Mouse (Mus musculus) splenic B cell, adult 2 months (primary cell): Measurements from ENCODE around the gene Nkd1.

Experiments used
- DNase-seq: peaks from one replicate; pipeline ENCODE4 v3.0.0-alpha.2; 2011; ENCODE audit warnings: low read depth, low spot score
- H3K27me3 ChIP-seq: 2 replicates; pipeline ENCODE4 v1.6.1; 2012; ENCODE audit warnings: mild to moderate bottlenecking, low read length, moderate library complexity, mixed read lengths; ENCODE audit not compliant: control insufficient read depth, poor library complexity, insufficient read depth, severe bottlenecking
- H3K36me3 ChIP-seq: 2 replicates; pipeline ENCODE4 v1.6.1; 2012; ENCODE audit warnings: mild to moderate bottlenecking, low read length, moderate library complexity, mixed read lengths; ENCODE audit not compliant: control insufficient read depth, poor library complexity, insufficient read depth, severe bottlenecking

The Nkd1 gene

DNA sequence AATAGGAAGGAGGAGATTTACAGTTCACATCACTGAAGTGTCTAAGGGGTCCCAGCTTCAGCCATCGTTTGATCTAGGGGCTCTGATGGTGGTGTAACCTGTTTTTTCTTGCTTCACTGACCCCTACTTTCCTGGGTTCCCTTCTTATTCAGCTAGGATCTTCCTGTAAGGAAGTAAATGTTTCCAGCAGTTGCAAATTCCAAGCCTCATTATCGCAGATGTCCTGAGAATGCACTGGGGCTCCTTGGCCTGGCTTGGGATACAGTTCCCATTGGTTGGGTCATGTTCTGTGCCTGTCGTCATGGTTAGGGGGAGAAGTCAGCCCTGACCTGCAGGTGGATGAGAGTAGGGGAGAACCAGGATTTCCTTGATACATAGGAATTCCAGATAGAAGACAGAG, 40.2 kb downstream of the Nkd1 start:
- Histone ChIP-seq H3K36me3 (no peaks in the 10 kb centered on the region), H3K27me3 (no peaks in the 10 kb centered on the region)

GRCm38 (mm10) chr8:88564256-88564903, 43.2 kb downstream of the Nkd1 start:
- Histone ChIP-seq H3K27me3 (no peaks in the 10 kb centered on the region), H3K36me3 (no peaks in the 10 kb centered on the region)
- no peak for DNase-seq

More for the DNA sequence above, 40.2 kb downstream of the Nkd1 start:
- no peak for DNase-seq

DNA sequence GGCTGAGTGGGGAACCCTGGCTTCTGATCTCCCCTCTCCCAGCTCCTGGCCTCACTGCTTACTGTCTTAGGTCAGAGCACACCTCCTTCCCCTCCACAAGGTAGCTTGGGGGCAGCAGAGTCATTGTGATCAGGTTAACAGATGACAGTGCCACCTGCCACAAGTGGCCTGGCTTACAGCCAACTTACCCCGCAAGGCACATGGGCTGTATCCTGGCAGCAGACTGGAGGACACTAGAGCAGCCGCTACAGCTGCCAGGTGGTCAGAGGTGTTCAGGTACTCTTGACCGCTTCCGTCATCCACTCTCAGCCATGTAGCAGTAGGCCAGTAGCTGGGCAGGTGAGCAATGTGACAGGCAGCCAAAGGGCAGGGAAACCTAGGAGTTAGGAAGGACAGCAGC, 45.0 kb downstream of the Nkd1 start:
- DNase-seq = peak; percentile 77
- Histone ChIP-seq H3K27me3 (no peaks in the 10 kb centered on the region), H3K36me3 (no peaks in the 10 kb centered on the region)

DNA sequence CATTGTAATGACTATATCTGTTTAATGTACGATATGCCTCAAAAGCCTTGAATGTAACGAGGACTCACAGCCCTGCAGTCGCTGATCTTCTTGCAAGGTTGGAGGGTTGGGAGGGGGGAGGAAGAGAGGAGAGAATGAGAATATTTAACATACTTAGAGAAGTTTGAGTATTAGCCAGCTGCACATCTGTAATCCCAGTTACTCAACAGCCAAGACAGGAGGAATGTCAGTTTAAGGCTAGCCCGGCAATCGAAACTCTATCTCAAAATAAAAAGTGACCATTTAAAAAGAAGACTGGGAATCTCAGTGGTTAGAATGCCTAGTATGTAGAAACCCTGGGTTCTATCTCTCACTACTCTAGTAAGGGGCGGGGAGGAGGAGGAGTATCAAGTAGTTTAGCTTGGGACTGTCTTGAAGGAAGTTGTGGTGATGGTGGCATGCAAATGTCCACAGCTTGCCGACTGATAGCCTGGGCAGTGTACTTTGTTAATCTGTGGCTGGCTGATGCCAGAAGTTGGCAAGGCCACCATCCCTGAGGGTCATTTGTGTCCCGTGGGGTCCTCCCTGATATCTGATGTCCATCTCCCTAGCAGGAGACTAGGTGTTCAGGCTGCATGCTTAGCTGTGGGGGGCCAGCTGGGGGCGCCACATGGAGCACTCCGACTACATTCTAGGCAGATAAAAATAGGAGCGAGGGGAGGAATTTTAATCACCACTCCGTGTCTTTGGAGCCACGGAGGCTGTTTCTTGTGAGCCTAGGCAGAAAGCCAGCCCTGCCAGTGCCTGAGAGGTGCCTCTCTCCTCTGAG, 46.4 kb downstream of the Nkd1 start:
- Histone ChIP-seq H3K36me3 (no peaks in the 10 kb centered on the region), H3K27me3 (no peaks in the 10 kb centered on the region)
- peak; percentile 66 for DNase-seq

DNA sequence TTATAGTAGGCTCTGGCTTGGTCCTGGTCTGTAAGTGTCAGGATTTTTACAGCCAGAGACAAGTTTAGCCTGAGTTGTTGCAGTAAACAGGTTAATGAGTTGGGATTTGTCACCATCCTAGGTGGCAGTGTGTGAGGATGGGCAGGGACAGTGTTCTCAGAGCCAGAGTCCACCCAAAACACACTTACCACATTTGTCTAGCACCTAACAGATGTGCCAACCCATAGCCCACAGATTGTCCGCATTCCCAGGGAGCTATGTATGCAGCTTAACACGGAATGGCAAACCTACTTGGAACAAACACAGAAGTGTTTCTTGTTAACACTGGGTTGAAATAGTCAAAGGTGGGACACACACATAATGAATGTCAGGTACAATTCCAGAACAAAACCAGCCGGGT, 47.1 kb downstream of the Nkd1 start:
- Histone ChIP-seq H3K36me3 (no peaks in the 10 kb centered on the region), H3K27me3 (no peaks in the 10 kb centered on the region)
- no peak for DNase-seq

GRCm38 (mm10) chr8:88569366-88569765, 48.2 kb downstream of the Nkd1 start:
- no peak for DNase-seq
- Histone ChIP-seq H3K27me3 (no peaks in the 10 kb centered on the region), H3K36me3 (no peaks in the 10 kb centered on the region)

- Histone ChIP-seq H3K36me3 (no peaks in the 10 kb centered on the region), H3K27me3 (no peaks in the 10 kb centered on the region)
- peak; percentile 62 for DNase-seq
Measured at GRCm38 (mm10) chr8:88570293-88570998, 49.3 kb downstream of the Nkd1 start.

- peak; percentile 23 for DNase-seq
- no peaks in the 10 kb centered on the region for H3K27me3 ChIP-seq
- no peaks in the 10 kb centered on the region for H3K36me3 ChIP-seq
Measured at GRCm38 (mm10) chr8:88571434-88572184, 50.5 kb downstream of the Nkd1 start.

- DNase-seq = no peak
- H3K36me3 ChIP-seq = no peaks in the 10 kb centered on the region
- H3K27me3 ChIP-seq = no peaks in the 10 kb centered on the region
Measured at GRCm38 (mm10) chr8:88572185-88572909, 51.2 kb downstream of the Nkd1 start.

DNA sequence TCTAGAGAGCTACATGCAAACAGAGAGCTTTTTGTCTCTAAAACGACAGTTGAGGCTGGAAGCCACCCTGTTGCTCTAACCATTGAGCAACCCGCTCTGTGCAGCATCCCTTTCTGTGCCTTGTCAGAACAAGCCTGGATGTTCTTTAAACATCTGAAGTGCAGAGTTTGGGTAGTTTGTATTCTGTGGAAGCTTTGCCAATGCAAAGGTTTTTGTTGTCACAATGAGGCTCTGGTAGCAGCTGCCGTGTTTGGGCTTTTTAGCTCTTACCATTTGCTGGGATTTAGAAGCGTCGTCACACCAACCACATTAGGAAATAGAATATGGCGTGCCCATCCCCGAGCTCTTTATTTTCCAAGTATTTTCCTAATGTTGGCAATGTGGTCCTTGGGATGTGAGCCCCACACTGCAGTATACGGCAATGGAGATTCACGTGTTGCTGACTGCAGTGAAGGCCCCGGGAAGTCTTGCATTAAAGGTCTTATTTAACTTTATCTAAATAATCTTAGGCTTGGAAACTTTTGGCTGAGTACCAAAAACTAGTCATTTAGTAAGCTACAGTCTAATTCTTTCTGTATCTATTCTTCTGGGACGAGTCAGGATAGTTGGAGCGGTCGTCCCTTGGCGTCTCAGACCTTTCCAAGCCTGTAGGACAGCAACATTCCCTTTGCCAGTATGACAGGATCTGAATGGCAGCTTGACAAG, 51.9 kb downstream of the Nkd1 start:
- DNase-seq = no peak
- no peaks in the 10 kb centered on the region for H3K27me3 ChIP-seq
- H3K36me3 ChIP-seq = no peaks in the 10 kb centered on the region

DNA sequence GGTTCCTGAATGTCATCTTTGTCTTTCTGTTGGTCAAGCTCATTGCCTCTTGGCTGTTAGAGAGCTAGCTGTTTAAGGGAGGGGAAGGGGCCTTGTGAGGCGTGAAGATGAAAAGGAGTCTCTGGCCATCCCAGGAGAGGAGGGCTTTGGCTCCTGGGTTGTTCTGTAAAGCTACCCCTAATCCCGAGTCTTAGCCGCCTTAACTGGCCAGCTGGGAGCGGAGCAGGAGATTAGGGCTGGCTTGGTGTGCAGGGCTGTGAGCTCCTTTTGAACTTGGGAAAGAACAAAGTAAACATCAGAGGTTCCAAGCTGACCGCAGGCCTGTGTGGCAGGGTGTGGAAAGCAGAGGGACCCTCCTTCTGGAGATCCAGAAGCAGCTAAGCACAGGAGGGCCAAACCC, 53.8 kb downstream of the Nkd1 start:
- no peak for DNase-seq
- Histone ChIP-seq H3K27me3 (no peaks in the 10 kb centered on the region), H3K36me3 (no peaks in the 10 kb centered on the region)

- Histone ChIP-seq H3K36me3 (no peaks in the 10 kb centered on the region), H3K27me3 (no peaks in the 10 kb centered on the region)
- no peak for DNase-seq
Measured at GRCm38 (mm10) chr8:88576351-88577142, 55.4 kb downstream of the Nkd1 start.

- no peaks in the 10 kb centered on the region for H3K36me3 ChIP-seq
- no peaks in the 10 kb centered on the region for H3K27me3 ChIP-seq
- no peak for DNase-seq
Measured at GRCm38 (mm10) chr8:88577666-88578065, 56.5 kb downstream of the Nkd1 start.
